Mouse (Mus musculus) heart, postnatal 0 days (tissue): ENCODE data around the gene Pcbp4.

Experiments used
- CTCF ChIP-seq: IDR thresholded peaks from 2 replicates; pipeline ENCODE4 v1.5.1; 2016; ENCODE audit warnings: antibody characterized with exemption, control low read depth, low read depth
- EP300 ChIP-seq: IDR thresholded peaks from 2 replicates; pipeline ENCODE4 v1.6.1; 2016; ENCODE audit warnings: antibody characterized with exemption, low read depth

DNA sequence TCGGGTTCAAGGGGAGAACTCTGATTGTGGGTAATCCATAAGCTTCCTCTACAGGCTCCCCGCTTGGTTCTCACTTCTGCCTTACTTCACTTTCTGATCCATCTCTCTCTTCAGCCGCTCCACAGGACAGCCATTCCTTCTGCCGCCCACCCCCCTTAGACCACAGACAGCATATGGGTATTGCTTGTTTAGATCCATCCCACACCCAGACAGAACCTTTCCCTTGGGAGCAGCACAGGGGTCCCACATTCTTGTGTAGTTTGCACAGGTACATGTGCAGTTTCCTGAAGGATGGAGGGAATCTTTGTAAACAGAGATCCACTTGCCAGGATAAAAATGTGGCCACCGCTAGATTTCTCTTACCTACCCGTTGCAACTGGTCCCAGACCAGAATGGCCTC lies 740 bp upstream of the Pcbp4 start:
- TF ChIP-seq CTCF (no peak), EP300 (no peak)
